Mouse (Mus musculus): ENCODE measurements at regions not wholly inside any gene's neighbourhood (a gene's known extent, or its start where the extent isn't known, plus 50 kb on each side); places are given as distances from the start of the nearest gene placed in this dataset.

DNA sequence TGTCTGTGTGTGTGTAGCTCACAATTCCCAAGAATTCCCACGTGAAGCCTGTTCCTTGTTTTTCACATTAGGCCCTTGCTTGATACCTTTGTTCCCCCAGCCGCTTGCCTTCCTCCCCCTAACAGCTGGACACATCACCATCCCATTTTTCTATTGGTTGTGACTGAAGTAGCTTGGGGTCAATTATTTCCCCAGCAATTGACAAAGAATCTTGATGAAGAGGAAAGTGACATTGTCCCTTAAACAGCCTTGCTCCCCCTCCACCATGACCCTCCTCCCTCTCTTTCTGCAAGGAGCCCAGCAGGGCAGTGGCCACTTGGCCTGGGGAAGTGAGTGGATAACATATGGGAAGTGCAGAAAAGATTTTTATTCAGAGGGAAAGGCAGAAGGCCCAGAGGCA, 681.5 kb upstream of the Car8 start:
- TF ChIP-seq EP300 (IDR thresholded peaks at IDR 0.05; ENCODE audit: low read depth) (no peak), CTCF (IDR thresholded peaks at IDR 0.05; ENCODE audit: low read depth) (no peak)
- Histone ChIP-seq H3K9ac (replicated peaks) (no peak overlapping the region), H3K4me2 (ENCODE audit: low read depth, low read length) (no peak overlapping the region), H3K27ac (ENCODE audit: low read depth) (no peak overlapping the region), H3K36me3 (replicated peaks; ENCODE audit: insufficient read depth, low read length) (no peaks in the 10 kb centered on the region), H3K27me3 (ENCODE audit: insufficient read depth, low read length) (no peaks in the 10 kb centered on the region), H3K4me3 (ENCODE audit: low read depth, low read length) (no peak overlapping the region), H3K4me1 (ENCODE audit: insufficient read depth) (peaks cover 15% of the 10 kb centered on the region), H3K9me3 (ENCODE audit: low read length) (no peaks in the 10 kb centered on the region)
- WGBS (ENCODE audit: insufficient replicate concordance): 70% methylated on average over 2 of the region's 2 CpGs
- no peak for DNase-seq
- ATAC-seq: no peak

DNA sequence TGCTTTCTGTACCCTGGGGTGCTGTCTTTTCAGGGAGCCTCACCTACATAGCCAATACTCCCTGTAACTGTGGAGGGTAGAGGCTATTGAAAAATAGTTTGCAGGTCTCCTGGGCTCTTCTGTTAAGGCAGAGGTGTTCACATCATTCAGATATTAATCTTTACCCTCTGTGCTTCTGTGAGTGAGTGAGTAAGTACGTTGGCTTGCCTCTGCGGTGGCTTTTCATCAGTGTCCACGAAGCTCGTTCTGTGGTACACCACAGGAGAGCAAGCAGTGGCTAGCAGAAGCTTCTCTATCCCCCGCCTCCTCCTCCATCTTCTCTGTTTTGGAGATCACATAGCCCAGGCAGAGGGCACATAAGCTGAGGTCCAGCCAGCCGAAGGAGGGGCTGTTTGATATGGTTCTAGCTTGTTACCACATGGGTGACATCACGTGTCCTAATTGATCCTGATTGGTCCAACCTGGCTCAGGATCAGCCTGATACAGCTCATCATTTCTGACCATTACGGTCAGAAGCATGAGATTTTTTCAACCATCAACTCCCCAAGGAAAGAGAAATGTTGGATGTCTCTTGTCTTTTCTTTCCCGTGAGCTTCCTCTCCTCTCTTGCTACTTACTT, 680.6 kb upstream of the Car8 start:
- TF ChIP-seq CTCF (IDR thresholded peaks at IDR 0.05; ENCODE audit: low read depth): no peak
- TF ChIP-seq EP300 (IDR thresholded peaks at IDR 0.05; ENCODE audit: low read depth): no peak
- H3K27me3 ChIP-seq (ENCODE audit: insufficient read depth, low read length): no peaks in the 10 kb centered on the region
- H3K4me3 ChIP-seq (ENCODE audit: low read depth, low read length): no peak overlapping the region
- no peaks in the 10 kb centered on the region for H3K9me3 ChIP-seq (ENCODE audit: low read length)
- no peak overlapping the region for H3K4me2 ChIP-seq (ENCODE audit: low read depth, low read length)
- WGBS (ENCODE audit: insufficient replicate concordance): 61% methylated on average over 9 of the region's 9 CpGs
- no peak overlapping the region for H3K9ac ChIP-seq (replicated peaks)
- H3K4me1 ChIP-seq (ENCODE audit: insufficient read depth): peaks cover 18% of the 10 kb centered on the region
- H3K36me3 ChIP-seq (replicated peaks; ENCODE audit: insufficient read depth, low read length): no peaks in the 10 kb centered on the region
- H3K27ac ChIP-seq (ENCODE audit: low read depth): no peak overlapping the region
- no peak for DNase-seq
- ATAC-seq: no peak
